Mouse (Mus musculus): Measurements from ENCODE around the gene Mas1. TPM values are rescaled to one million over a fixed set of nuclear protein-coding genes. Genes with fewer than 3 reads are reported as not detected.

Mas1 gene
- polyA plus RNA-seq, 1 experiment: 0.07 TPM

DNA sequence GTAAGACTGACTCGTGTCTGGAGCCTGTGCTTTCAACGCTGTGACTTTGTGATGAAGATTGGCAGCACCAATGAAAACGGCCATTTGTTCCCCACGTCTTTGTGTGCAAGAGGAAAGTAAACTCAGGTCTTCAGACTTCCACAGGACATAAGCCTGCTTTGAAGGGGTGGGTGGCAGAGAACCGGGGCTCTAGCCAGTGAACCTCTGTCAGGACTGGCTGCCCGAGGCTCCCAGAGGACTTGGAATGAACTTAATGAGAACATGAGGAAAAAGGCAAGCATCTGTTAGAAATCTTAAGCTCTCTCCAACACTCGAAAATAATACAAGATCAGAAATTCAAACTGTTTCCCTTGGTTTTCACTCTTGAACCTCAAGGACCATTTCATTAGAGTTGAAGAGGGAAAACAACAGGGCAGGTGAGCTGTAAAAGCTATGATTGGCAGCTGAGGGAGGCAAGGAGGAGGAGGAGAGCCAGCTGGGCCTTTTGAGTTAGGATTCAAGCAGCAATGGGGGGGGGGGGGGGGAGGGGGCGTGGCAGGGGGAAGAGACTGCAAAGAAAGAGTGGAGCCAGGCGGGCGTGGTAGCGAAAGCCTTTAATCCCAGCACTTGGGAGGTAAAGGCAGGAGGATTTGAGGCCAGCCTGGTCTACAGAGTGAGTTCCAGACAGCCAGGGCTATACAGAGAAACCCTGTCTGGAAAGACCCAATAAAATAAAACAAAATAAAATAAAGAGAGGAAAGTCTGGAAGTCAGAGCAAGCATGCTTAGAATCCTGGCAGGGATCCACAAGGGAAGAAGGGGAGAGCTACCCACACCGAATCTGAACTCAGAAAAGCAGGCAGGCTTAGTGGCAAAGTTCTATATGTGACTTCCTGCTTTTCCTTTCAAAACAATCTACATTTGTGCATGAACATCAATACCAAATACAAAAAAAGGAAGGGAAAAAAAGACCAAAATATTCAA lies 35.7 kb upstream of the Mas1 start:
- DNase-seq (ENCODE audit: low read depth): peak; percentile 80
- TF ChIP-seq CTCF (IDR thresholded peaks at IDR 0.05; ENCODE audit: borderline replicate concordance, extremely low read depth, insufficient read depth, insufficient read length) (no peak), POLR2A (IDR thresholded peaks at IDR 0.05; ENCODE audit: borderline replicate concordance, extremely low read depth, insufficient read depth, insufficient read length, poor library complexity, severe bottlenecking) (no peak)

DNA sequence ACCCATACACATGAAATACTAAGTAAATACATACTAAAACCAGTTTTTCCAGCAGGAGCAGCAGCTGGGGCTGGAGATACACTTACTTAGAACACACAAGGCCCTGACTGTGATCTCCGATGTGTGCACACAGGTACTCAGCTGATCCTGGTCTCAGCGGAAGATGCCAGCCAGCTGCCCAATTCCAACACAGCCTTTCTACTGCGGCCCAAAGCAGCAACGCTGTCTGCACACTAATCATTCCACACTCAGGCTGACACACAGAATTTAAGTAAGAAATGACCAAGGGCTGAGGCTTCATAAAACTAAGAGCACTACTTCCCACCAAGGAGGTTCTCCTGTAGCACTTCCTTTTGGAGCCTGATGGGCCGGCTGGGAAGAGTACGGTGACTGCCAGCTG lies 34.3 kb upstream of the Mas1 start:
- TF ChIP-seq CTCF (IDR thresholded peaks at IDR 0.05; ENCODE audit: borderline replicate concordance, extremely low read depth, insufficient read depth, insufficient read length) (no peak), POLR2A (IDR thresholded peaks at IDR 0.05; ENCODE audit: borderline replicate concordance, extremely low read depth, insufficient read depth, insufficient read length, poor library complexity, severe bottlenecking) (no peak)
- no peak for DNase-seq (ENCODE audit: low read depth)

DNA sequence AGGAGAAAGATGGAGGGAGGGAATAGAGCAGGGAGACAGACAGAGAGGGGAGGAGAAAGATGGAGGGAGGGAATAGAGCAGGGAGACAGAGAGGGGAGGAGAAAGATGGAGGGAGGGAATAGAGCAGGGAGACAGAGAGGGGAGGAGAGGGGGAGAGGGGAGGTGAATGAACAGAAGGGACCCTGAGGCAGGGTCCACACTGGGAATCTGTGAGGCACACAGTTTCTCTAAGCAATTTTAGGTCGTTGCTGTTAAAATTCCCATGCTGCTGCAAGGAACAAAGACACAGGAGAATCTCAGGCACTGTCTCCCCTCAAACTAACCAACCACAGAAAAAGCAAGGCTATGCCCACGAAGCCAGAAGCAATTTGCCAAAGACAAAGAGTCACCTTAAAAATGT lies 30.7 kb upstream of the Mas1 start:
- DNase-seq (ENCODE audit: low read depth): peak; percentile 51

DNA sequence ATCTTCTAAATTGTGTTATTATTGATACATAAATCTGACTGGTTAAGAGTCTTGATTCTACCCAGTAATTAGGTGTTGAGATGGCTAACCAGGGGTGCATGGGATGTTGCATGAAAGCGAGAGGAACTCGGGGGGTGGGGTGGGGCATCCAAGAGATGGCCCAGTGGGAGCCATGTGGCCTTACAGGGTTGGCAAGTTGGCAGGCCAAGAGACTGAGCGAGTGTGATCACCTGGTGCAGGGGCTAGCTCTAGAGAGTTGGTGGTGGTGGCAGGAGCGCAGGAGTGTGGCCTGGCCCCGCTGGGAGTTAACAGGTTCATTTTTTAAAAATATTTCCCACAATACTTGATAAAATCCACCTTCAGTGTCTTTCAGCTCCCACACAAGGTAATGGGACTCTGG lies 29.7 kb upstream of the Mas1 start:
- TF ChIP-seq POLR2A (IDR thresholded peaks at IDR 0.05; ENCODE audit: borderline replicate concordance, extremely low read depth, insufficient read depth, insufficient read length, poor library complexity, severe bottlenecking): no peak
- no peak for TF ChIP-seq CTCF (IDR thresholded peaks at IDR 0.05; ENCODE audit: borderline replicate concordance, extremely low read depth, insufficient read depth, insufficient read length)
- DNase-seq (ENCODE audit: low read depth): peak; percentile 5

DNA sequence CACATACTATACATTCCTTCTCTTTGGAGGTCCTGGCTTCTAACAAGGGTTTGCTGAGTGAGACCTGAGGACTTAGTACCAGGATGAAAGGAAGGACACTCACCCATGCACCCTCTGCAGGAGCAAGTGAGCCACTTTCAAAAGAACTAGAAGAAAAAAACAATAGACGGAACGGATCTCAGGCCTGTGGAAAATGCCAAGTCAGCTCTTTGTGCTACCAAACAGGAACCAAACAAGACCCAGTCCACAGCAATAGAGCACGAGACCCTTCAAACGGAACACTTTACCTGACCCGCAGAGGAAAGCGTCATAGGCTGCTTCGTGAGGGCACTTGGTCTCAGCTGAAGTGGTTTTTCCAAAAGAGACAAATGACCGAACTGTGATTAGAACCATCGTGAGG lies 24.1 kb upstream of the Mas1 start:
- no peak for DNase-seq (ENCODE audit: low read depth)
- TF ChIP-seq POLR2A (IDR thresholded peaks at IDR 0.05; ENCODE audit: borderline replicate concordance, extremely low read depth, insufficient read depth, insufficient read length, poor library complexity, severe bottlenecking) (no peak), CTCF (IDR thresholded peaks at IDR 0.05; ENCODE audit: borderline replicate concordance, extremely low read depth, insufficient read depth, insufficient read length) (no peak)

DNA sequence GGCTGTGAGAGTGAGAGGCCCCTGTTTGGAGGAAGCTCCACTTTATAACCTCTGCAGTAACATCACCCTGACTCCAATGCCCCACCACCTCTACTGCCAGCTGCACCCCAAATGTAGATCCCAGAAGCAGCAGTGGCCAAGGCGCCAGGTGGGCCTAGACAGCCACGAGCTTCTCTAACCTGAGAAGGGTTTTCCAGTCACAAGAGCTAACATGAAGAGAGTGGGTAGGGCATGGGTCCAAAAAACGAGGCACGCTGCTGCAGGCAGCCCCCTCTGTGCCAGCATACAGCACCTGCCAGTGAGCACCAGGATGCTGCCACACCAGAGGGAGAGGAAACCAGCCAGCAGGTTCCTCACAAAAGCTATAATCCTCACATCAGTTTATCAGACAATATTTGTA lies 23.1 kb upstream of the Mas1 start:
- no peak for TF ChIP-seq CTCF (IDR thresholded peaks at IDR 0.05; ENCODE audit: borderline replicate concordance, extremely low read depth, insufficient read depth, insufficient read length)
- TF ChIP-seq POLR2A (IDR thresholded peaks at IDR 0.05; ENCODE audit: borderline replicate concordance, extremely low read depth, insufficient read depth, insufficient read length, poor library complexity, severe bottlenecking): no peak
- peak; percentile 34 for DNase-seq (ENCODE audit: low read depth)

DNA sequence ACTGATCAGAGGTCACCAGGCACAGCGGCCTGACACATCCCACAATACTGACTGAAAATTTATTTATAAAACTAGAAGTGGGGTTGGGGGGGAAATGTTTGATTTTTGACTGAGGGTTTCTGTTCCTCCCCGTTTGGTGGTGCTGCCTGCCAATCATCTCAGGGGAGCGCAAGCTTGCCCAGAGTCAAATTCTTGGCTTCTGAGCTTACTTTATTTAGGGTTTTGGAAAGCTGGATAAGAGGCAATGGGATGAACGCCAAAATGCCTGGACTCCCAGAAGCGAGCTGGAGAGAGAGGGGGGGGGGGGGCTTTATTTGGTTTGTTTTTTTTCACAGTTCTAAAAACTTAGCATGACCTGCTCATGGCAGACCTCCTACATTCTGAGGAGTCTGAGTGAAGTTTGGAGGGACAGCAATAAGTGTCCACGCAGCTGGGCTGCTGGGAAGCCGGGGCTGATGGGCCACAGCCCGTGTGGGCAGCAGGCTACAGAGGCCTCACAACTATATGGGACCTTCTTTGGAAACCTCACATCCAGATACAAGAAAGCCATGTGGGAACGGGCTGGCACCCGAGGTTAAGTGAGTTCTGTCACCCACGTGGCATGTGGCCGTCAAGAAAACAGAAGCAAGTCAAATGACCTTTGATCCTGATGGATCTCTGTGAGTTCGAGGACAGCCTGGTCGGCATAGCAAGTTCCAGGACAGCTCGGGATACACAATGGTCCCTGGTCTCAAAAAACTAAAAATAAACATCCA lies 19.3 kb upstream of the Mas1 start:
- TF ChIP-seq POLR2A (IDR thresholded peaks at IDR 0.05; ENCODE audit: borderline replicate concordance, extremely low read depth, insufficient read depth, insufficient read length, poor library complexity, severe bottlenecking): no peak
- no peak for TF ChIP-seq CTCF (IDR thresholded peaks at IDR 0.05; ENCODE audit: borderline replicate concordance, extremely low read depth, insufficient read depth, insufficient read length)
- no peak for DNase-seq (ENCODE audit: low read depth)

DNA sequence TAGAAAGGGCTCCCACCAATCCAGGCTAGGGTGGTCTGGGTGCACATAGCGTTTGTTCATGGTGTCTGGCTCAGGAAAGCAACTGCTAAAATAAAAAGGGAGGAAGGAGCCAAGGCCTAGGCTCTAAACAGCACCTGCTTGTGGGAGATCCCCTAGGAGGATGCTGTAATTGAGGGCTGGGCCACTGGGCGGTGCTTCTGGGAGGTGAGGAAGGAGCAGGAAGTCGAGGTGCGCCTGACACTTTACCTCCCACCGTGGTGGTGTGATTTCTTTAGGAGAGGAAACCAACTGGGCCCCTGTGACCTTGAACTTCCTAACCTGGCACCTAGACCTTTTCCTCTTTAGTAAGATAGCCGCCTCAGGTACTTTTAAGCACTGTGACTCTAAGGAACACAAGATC lies 18.7 kb upstream of the Mas1 start:
- no peak for DNase-seq (ENCODE audit: low read depth)
- TF ChIP-seq CTCF (IDR thresholded peaks at IDR 0.05; ENCODE audit: borderline replicate concordance, extremely low read depth, insufficient read depth, insufficient read length) (no peak), POLR2A (IDR thresholded peaks at IDR 0.05; ENCODE audit: borderline replicate concordance, extremely low read depth, insufficient read depth, insufficient read length, poor library complexity, severe bottlenecking) (no peak)

DNA sequence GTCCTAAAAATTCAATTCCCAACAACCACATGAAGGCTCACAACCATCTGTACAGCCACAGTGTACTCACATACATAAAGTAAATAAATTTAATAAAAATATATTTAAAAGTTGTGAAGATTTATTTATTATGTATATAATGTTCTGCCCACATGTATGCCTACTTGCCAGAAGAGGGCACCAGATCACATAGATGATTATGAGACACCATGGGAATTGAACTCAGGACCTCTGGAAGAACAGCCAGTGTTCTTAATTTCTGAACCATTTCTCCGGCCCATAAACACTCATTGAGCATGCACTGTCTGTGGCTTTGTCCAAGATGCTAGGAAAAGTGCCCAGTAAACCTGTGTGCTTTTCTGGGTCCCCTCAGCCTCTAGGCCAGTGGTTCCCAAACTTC lies 13.3 kb upstream of the Mas1 start:
- no peak for DNase-seq (ENCODE audit: low read depth)
- no peak for TF ChIP-seq POLR2A (IDR thresholded peaks at IDR 0.05; ENCODE audit: borderline replicate concordance, extremely low read depth, insufficient read depth, insufficient read length, poor library complexity, severe bottlenecking)
- TF ChIP-seq CTCF (IDR thresholded peaks at IDR 0.05; ENCODE audit: borderline replicate concordance, extremely low read depth, insufficient read depth, insufficient read length): no peak

DNA sequence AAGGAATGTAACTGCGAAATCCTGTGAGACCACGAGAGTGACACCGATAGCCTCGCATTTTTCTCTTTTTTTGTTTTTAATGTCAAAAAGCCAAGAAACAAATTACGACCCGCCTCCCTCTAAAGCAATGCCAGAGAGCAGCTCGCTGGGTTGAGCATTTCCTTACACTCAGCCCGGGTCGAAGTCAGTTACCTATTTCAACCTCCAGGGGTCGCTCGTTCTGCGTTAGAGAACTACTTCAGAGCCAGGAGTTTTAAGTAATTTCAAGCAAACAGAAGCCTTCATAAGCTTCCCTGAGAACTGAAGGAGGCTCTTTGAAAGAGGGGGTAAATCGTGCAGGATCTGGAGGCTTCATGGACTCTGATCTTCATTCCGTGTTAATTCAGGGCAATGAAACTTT lies 12.2 kb upstream of the Mas1 start:
- peak; percentile 89 for DNase-seq (ENCODE audit: low read depth)
- peak; percentile 82 for TF ChIP-seq CTCF (IDR thresholded peaks at IDR 0.05; ENCODE audit: borderline replicate concordance, extremely low read depth, insufficient read depth, insufficient read length)
- TF ChIP-seq POLR2A (IDR thresholded peaks at IDR 0.05; ENCODE audit: borderline replicate concordance, extremely low read depth, insufficient read depth, insufficient read length, poor library complexity, severe bottlenecking): no peak

DNA sequence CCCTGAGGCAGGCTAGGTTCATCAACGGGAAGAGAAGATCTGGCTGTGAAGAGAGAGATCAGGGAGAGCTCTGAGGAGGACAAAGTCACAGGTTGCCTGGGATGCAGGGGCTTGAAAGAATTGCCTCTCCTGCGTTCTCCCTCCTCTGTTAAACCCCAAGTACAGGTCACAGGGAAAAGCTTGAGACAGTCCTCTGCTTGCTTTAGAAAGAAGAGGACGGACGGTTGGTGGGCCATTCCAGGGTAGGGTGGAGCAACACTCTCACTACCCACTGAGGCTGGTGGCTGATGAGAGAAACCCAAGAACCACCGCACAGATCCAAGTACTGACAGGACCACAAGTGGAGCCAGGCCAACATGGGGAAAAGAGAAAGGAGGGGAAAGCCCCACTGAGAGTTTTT lies 7.8 kb upstream of the Mas1 start, which contains the start of gene Mrgprh:
Mrgprh (plus strand) TSS at position 301 of the 400 bp plus-strand sequence.
- TF ChIP-seq CTCF (IDR thresholded peaks at IDR 0.05; ENCODE audit: borderline replicate concordance, extremely low read depth, insufficient read depth, insufficient read length) (no peak), POLR2A (IDR thresholded peaks at IDR 0.05; ENCODE audit: borderline replicate concordance, extremely low read depth, insufficient read depth, insufficient read length, poor library complexity, severe bottlenecking) (no peak)
- DNase-seq (ENCODE audit: low read depth): no peak
